Mouse (Mus musculus) lung, postnatal 0 days (tissue): ENCODE results near the gene Timm44. TPM values are rescaled to one million over a fixed set of nuclear protein-coding genes. Genes with fewer than 3 reads are reported as not detected.

ENCODE experiments used
- ATAC-seq: fragments of 200-750 bp; cut with Nextera tagmentation; 2 replicates; pipeline ENCODE4 v1.8.0; 2017; ENCODE audit warnings: moderate library complexity
- DNase-seq: peaks from one replicate; pipeline ENCODE4 v3.0.0-alpha.2; 2016; ENCODE audit warnings: low spot score
- H3K27ac ChIP-seq: fragments of 300-500 bp; sonication (generic); 2 replicates; pipeline ENCODE4 v1.5.1; 2014; ENCODE audit warnings: antibody characterized with exemption, mild to moderate bottlenecking, low read length, mixed read lengths
- H3K27me3 ChIP-seq: fragments of 300-500 bp; sonication (generic); replicated peaks from 2 replicates; pipeline ENCODE4 v1.6.1; 2014; ENCODE audit warnings: low read length, mixed read lengths; ENCODE audit not compliant: insufficient read depth
- H3K36me3 ChIP-seq: fragments of 300-500 bp; sonication (generic); 2 replicates; pipeline ENCODE4 v1.6.1; 2014; ENCODE audit warnings: low read length, mixed read lengths; ENCODE audit not compliant: insufficient read depth
- H3K4me1 ChIP-seq: fragments of 300-500 bp; sonication (generic); 2 replicates; pipeline ENCODE4 v1.6.1; 2014; ENCODE audit warnings: antibody characterized with exemption, low read depth, low read length, mixed read lengths; ENCODE audit not compliant: insufficient read depth
- H3K4me2 ChIP-seq: fragments of 300-500 bp; sonication (generic); replicated peaks from 2 replicates; pipeline ENCODE4 v1.6.1; 2014; ENCODE audit warnings: low read depth, mild to moderate bottlenecking, low read length, moderate library complexity, mixed read lengths
- H3K4me3 ChIP-seq: fragments of 300-500 bp; sonication (generic); 2 replicates; pipeline ENCODE4 v1.5.1; 2014; ENCODE audit warnings: low read depth, low read length
- H3K9ac ChIP-seq: fragments of 300-500 bp; sonication (generic); replicated peaks from 2 replicates; pipeline ENCODE4 v1.6.1; 2014; ENCODE audit warnings: low read depth, mild to moderate bottlenecking
- H3K9me3 ChIP-seq: fragments of 300-500 bp; sonication (generic); 2 replicates; pipeline ENCODE4 v1.6.1; 2016; ENCODE audit warnings: low read length, mixed read lengths
- CTCF ChIP-seq: IDR thresholded peaks from 2 replicates; pipeline ENCODE4 v1.5.1; 2016; ENCODE audit warnings: antibody characterized with exemption, mild to moderate bottlenecking
- EP300 ChIP-seq: IDR thresholded peaks from 2 replicates; pipeline ENCODE4 v1.6.1; 2016; ENCODE audit warnings: antibody characterized with exemption, mild to moderate bottlenecking, control low read depth
- WGBS: fragments of 180-500 bp; shearing (Covaris S2); extraction: QIAGEN DNeasy Blood & Tissue Kit; methylation state at CpG from one replicate; pipeline ENCODE4 v1.1.7; 2014; 5-methylcytosine and 5-hydroxymethylcytosine counted together
- polyA plus RNA-seq: library from polyadenylated mRNA; unstranded; fragments of >200 nt; fragmentation: Nextera tagmentation; extraction: Ambion mirVana; gene quantifications from 2 replicates; pipeline ENCODE4 v1.2.1, GENCODE M21; 2015

The Timm44 gene
- polyA plus RNA-seq, 1 experiment from 2014 or later = 36.1 TPM

DNA sequence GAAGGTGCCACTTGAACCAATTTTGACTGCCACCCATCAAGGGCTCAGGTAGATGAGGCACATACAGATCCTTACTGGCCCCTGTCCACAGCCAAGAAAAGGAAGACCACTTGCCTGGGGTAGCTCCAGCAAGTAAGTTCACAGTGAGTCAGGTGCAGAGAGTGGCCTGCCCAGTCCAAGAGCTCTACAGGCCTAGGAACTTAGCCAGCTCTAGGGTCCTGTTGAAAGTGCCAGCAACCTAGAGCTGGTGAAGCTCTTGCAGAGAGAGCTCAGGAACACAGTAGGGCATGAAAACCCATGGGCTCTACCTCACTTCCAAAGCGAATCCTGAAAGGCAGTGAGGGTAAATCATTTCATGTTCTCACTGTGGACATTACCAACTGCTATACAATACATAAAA lies 44.7 kb upstream of the Timm44 start:
- no peak for ATAC-seq

DNA sequence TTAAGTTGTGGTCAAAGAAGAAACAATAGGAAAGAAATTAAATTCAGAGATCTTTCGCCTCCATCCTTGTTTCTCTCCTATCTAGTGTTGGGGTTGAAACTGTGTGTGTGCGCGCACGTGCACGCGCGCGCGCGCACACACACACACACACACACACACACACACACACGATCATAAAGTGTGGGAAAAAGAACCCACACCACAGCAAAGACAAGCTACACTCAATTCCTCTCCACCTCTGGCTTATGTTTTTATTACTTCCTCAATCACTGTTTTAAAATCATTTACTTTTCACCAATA lies 43.8 kb upstream of the Timm44 start:
- H3K4me1 ChIP-seq = peaks cover 8% of the 10 kb centered on the region; the same call in 1 of the 2 replicates
- no peak overlapping the region for H3K27ac ChIP-seq
- H3K4me3 ChIP-seq = no peak overlapping the region
- H3K9ac ChIP-seq = no peak overlapping the region
- no peak overlapping the region for H3K4me2 ChIP-seq
- no peak for TF ChIP-seq EP300
- no peak for TF ChIP-seq CTCF
- no peak for DNase-seq
- H3K9me3 ChIP-seq = no peaks in the 10 kb centered on the region
- H3K36me3 ChIP-seq = 0 out of 2 replicates have a peak, but pooled peaks cover 4% of the 10 kb centered on the region
- no peaks in the 10 kb centered on the region for H3K27me3 ChIP-seq
- no peak for ATAC-seq
- 97% methylated on average over 11 of the region's 11 CpGs for WGBS

More for the DNA sequence above, 44.7 kb upstream of the Timm44 start:
- Histone ChIP-seq H3K27me3 (no peaks in the 10 kb centered on the region), H3K9me3 (no peaks in the 10 kb centered on the region), H3K4me3 (no peak overlapping the region), H3K27ac (no peak overlapping the region), H3K36me3 (0 out of 2 replicates have a peak, but pooled peaks cover 4% of the 10 kb centered on the region), H3K9ac (no peak overlapping the region), H3K4me1 (peaks cover 8% of the 10 kb centered on the region; the same call in 1 of the 2 replicates), H3K4me2 (no peak overlapping the region)
- WGBS = 97% methylated on average over 1 of the region's 1 CpGs
- TF ChIP-seq EP300 (no peak), CTCF (no peak)
- DNase-seq = no peak

DNA sequence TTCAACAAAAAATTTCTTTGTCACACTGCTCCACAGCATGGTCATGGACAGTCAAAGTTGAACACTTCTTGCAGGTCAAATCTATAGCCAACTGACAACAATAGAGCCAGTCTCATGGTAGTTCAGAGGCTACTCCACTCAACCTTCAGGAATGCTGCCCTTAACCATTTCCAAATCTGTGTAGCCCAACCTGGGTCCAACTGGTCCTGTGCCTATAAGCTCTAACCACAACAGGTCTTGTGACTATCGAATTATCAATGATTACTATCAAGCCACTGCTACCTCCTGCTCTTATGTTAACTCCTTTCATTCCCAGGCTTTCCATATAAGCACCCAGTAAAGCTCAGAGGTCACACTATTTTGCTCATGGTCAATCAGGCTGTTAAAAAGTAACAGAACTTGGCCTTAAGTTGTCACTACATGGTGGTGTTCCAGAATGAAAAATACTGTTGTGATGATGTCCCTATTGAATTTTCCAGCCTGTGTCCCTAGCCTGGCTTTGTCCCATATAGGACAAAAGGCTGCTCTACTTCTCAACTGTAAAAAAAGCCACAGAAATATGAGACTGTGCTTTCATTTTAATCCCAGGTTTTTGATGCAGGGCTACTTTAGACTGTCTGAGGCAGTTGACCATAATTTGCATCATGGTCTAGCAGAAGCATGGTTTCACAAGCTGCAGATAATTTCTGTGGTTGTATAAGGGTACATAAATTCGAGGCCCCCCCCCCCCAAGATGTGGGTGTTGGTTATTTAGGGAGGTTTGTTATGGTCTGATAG lies 43.3 kb upstream of the Timm44 start:
- H3K4me1 ChIP-seq = peaks cover 10% of the 10 kb centered on the region; the same call in 1 of the 2 replicates
- WGBS = 86% methylated on average over 2 of the region's 2 CpGs
- no peak overlapping the region for H3K27ac ChIP-seq
- no peaks in the 10 kb centered on the region for H3K27me3 ChIP-seq
- TF ChIP-seq EP300 (no peak), CTCF (no peak)
- H3K9ac ChIP-seq = no peak overlapping the region
- DNase-seq (no peak), ATAC-seq (no peak)
- H3K9me3 ChIP-seq = no peaks in the 10 kb centered on the region
- 0 out of 2 replicates have a peak, but pooled peaks cover 4% of the 10 kb centered on the region for H3K36me3 ChIP-seq
- H3K4me2 ChIP-seq = no peak overlapping the region
- no peak overlapping the region for H3K4me3 ChIP-seq

DNA sequence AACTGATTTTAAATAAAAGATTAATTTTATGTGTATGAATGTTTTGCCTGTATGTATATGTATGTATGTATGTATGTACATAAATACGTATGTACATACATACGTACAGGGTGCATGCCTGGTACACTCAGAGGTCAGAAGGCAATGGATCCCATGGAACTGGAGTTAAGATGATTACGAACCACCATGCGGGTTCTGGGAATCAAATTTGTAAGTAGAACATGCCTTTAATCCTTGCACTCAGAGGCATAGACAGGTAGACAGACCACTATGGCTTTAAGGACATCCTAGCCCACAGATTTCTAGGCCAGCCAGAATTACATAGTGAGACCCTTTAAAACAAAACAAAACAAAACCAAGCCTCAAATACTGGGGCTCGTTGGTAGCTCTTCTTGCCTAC lies 42.4 kb upstream of the Timm44 start:
- 94% methylated on average over 5 of the region's 5 CpGs for WGBS
- ATAC-seq (no peak), DNase-seq (no peak)
- H3K4me1 ChIP-seq = peaks cover 3% of the 10 kb centered on the region; the same call in 1 of the 2 replicates
- H3K27ac ChIP-seq = no peak overlapping the region
- no peak overlapping the region for H3K4me3 ChIP-seq
- no peaks in the 10 kb centered on the region for H3K9me3 ChIP-seq
- no peaks in the 10 kb centered on the region for H3K27me3 ChIP-seq
- 0 out of 2 replicates have a peak, but pooled peaks cover 4% of the 10 kb centered on the region for H3K36me3 ChIP-seq
- no peak overlapping the region for H3K4me2 ChIP-seq
- TF ChIP-seq CTCF (no peak), EP300 (no peak)
- H3K9ac ChIP-seq = no peak overlapping the region

DNA sequence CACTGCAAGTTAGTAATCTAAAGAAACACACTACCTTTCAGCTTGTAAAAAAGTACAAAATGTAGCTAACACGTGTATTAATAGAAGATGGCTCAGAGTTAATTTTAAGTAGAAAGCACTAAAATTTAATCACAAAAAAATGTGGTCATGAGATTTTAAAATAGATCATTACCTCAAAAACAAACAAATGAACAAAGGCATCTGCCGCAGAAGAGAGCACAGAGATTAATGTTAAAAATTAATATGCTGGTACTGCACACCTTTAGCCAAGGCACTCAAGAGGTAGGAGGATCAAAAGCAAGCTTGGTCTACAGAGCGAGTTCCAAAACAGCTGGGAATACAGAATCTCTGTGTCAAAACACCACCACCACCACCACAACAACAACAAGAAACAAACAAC lies 39.1 kb upstream of the Timm44 start:
- H3K4me1 ChIP-seq = peaks cover 3% of the 10 kb centered on the region; the same call in 1 of the 2 replicates
- no peak overlapping the region for H3K4me2 ChIP-seq
- no peak for ATAC-seq
- TF ChIP-seq CTCF (no peak), EP300 (no peak)
- DNase-seq = no peak
- 80% methylated on average over 3 of the region's 3 CpGs for WGBS
- H3K27me3 ChIP-seq = no peaks in the 10 kb centered on the region
- H3K9me3 ChIP-seq = no peaks in the 10 kb centered on the region
- no peak overlapping the region for H3K4me3 ChIP-seq
- 0 out of 2 replicates have a peak, but pooled peaks cover 13% of the 10 kb centered on the region for H3K36me3 ChIP-seq
- H3K9ac ChIP-seq = no peak overlapping the region
- no peak overlapping the region for H3K27ac ChIP-seq

DNA sequence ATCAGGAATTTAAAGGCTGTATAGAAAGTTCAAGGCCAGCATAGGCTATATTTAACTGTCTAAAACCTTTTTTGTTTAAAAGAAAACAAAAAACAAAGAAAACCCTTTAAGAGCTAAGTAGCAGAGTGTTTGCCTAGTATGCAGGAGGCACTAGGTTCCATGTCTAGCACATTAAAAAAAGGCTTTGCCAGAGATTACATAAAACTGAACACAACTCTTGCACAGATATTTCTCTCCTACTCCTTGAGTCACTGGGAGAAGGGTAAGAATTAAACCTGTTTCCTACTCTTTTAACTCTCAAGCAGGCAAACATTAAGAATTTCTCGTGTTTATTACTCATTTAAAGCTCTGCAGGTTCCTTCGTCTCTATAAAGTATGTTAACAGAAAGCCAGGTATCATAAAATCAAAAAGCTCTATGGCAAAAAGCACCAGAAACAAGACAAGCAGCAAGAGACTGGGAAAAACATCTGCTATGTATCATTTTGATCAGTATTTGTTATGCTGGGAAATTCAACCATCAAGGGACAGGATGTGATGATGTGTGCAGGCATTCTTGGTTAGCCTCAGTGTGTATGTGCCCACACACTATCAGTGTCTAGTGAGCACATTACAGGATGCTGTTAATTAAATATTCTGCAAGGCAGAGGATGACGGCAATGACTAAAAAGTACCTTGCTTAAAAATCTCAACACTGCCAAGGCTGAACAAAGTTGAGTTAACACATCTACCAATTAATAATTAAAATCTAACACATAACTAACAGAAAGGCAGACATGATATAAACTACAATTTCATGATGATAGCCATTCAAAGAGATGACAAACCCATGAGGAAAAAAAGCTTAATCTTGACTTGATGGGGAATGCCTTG lies 37.8 kb upstream of the Timm44 start:
- Histone ChIP-seq H3K36me3 (peaks cover 17% of the 10 kb centered on the region), H3K4me1 (peaks cover 3% of the 10 kb centered on the region; the same call in 1 of the 2 replicates), H3K27me3 (no peaks in the 10 kb centered on the region), H3K27ac (no peak overlapping the region), H3K4me2 (no peak overlapping the region), H3K9me3 (no peaks in the 10 kb centered on the region), H3K9ac (no peak overlapping the region), H3K4me3 (no peak overlapping the region)
- 53% methylated on average over 3 of the region's 3 CpGs for WGBS
- ATAC-seq (no peak), DNase-seq (no peak)
- no peak for TF ChIP-seq CTCF
- TF ChIP-seq EP300 = no peak
